Mouse (Mus musculus) myocyte (in vitro differentiated cells): Measurements from ENCODE around the gene Tctn3. TPM values are rescaled to one million over a fixed set of nuclear protein-coding genes. Genes with fewer than 3 reads are reported as not detected.

Source experiments
- H3K27me3 ChIP-seq: one replicate; pipeline ENCODE4 v1.6.1; 2011; ENCODE audit not compliant: control insufficient read depth, insufficient read depth, insufficient read length
- H3K36me3 ChIP-seq: one replicate; pipeline ENCODE4 v1.6.1; 2011; ENCODE audit not compliant: control insufficient read depth, insufficient read depth
- H3K4me2 ChIP-seq: one replicate; pipeline ENCODE4 v1.6.1; 2011; ENCODE audit warnings: low read depth, control low read depth
- H3K4me3 ChIP-seq: one replicate; pipeline ENCODE4 v1.5.1; 2011; ENCODE audit warnings: mild to moderate bottlenecking, control low read depth, moderate library complexity
- H3K79me2 ChIP-seq: one replicate; pipeline ENCODE4 v1.6.1; 2011; ENCODE audit not compliant: control insufficient read depth, insufficient read depth
- H3ac ChIP-seq: one replicate; pipeline ENCODE4 v1.6.1; 2011; ENCODE audit not compliant: control insufficient read depth, insufficient read length
- CEBPB ChIP-seq: IDR thresholded peaks from 2 replicates; pipeline ENCODE4 v1.6.1; 2011; ENCODE audit warnings: mild to moderate bottlenecking, moderate library complexity; ENCODE audit not compliant: poor library complexity, insufficient read depth, severe bottlenecking
- E2F4 ChIP-seq: IDR thresholded peaks from one replicate; pipeline ENCODE4 v1.6.1; 2011; ENCODE audit warnings: mild to moderate bottlenecking, control low read depth, moderate library complexity; ENCODE audit not compliant: insufficient read depth
- MAX ChIP-seq: IDR thresholded peaks from one replicate; pipeline ENCODE4 v1.6.1; 2011; ENCODE audit warnings: low read depth, mild to moderate bottlenecking, control low read depth
- MYOD1 ChIP-seq, 3 experiments: IDR thresholded peaks; one replicate each; pipeline ENCODE4 v1.6.1; 2011; ENCODE audit warnings: control low read depth in 2 of 3, low read depth in 2 of 3, mild to moderate bottlenecking in 2 of 3, moderate library complexity in 1 of 3; ENCODE audit not compliant: insufficient read length in 2 of 3, control insufficient read depth in 1 of 3
- MYOG ChIP-seq, 3 experiments: IDR thresholded peaks; one replicate each; pipeline ENCODE4 v1.6.1; 2011; ENCODE audit warnings: control low read depth in 2 of 3, low read depth in 2 of 3, mild to moderate bottlenecking in 2 of 3; ENCODE audit not compliant: insufficient read length in 2 of 3, control insufficient read depth in 1 of 3, insufficient read depth in 1 of 3
- POLR2A ChIP-seq: IDR thresholded peaks from one replicate; pipeline ENCODE4 v1.6.1; 2011; ENCODE audit warnings: low read depth, mild to moderate bottlenecking, control low read depth, moderate library complexity; ENCODE audit not compliant: insufficient read length
- POLR2AphosphoS2 ChIP-seq: IDR thresholded peaks from one replicate; pipeline ENCODE4 v1.6.1; 2011; ENCODE audit warnings: low read depth, control low read depth; ENCODE audit not compliant: insufficient read length
- REST ChIP-seq: IDR thresholded peaks from one replicate; pipeline ENCODE4 v1.6.1; 2011; ENCODE audit warnings: mild to moderate bottlenecking, control low read depth, moderate library complexity; ENCODE audit not compliant: insufficient read depth, insufficient read length
- SRF ChIP-seq: IDR thresholded peaks from one replicate; pipeline ENCODE4 v1.6.1; 2011; ENCODE audit warnings: low read depth; ENCODE audit not compliant: control insufficient read depth, insufficient read length
- TCF12 ChIP-seq: IDR thresholded peaks from one replicate; pipeline ENCODE4 v1.6.1; 2011; ENCODE audit warnings: mild to moderate bottlenecking, control low read depth; ENCODE audit not compliant: poor library complexity, insufficient read depth, severe bottlenecking
- TCF3 ChIP-seq: IDR thresholded peaks from one replicate; pipeline ENCODE4 v1.6.1; 2011; ENCODE audit warnings: low read depth, control low read depth; ENCODE audit not compliant: insufficient read length
- USF1 ChIP-seq: IDR thresholded peaks from one replicate; pipeline ENCODE4 v1.6.1; 2011; ENCODE audit warnings: low read depth, mild to moderate bottlenecking, control low read depth, moderate library complexity
- polyA plus RNA-seq: library from polyadenylated mRNA; unstranded; fragments of >200 nt; fragmentation: generic; extraction: Trizol; gene quantifications from one replicate; pipeline ENCODE4 v1.2.1, GENCODE M21; 2012; ENCODE audit warnings: missing spikeins

Tctn3 gene
- polyA plus RNA-seq, 1 experiment: 5.6 TPM

DNA sequence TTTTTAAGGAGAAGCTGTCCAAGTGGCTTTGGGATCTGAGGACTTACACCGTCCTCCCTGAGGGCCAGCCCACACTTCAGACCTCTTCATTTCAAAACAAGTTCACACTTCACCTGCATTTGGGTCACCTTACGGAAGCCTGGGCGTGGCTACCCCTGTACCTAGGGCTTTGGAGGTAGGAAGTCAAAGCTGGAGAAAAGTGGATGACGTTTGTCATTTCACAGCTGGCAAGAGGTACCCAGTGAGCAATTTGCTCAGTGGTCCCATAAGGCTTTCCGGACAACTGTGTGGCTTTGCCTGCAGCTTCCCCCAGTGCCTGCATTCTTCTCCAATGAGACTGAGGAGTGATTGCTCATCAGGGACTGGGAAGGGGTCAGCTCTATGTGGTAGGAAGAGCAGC is 46.9 kb upstream of the Tctn3 start:
- no peak overlapping the region for H3K4me2 ChIP-seq
- no peaks in the 10 kb centered on the region for H3K36me3 ChIP-seq
- no peaks in the 10 kb centered on the region for H3K79me2 ChIP-seq
- no peak overlapping the region for H3ac ChIP-seq
- no peak for TF ChIP-seq MAX
- TF ChIP-seq SRF: no peak
- no peak for TF ChIP-seq POLR2A
- no peak for TF ChIP-seq USF1
- TF ChIP-seq POLR2AphosphoS2: no peak
- no peak for TF ChIP-seq REST
- no peak for TF ChIP-seq E2F4
- TF ChIP-seq MYOD1 (IDR thresholded peaks at IDR 0.05; ENCODE audit: control insufficient read depth in 1 of 3, insufficient read length in 2 of 3, low read depth in 2 of 3): no peak
- TF ChIP-seq TCF3: no peak
- TF ChIP-seq MYOG (IDR thresholded peaks at IDR 0.05; ENCODE audit: control insufficient read depth in 1 of 3, insufficient read depth in 1 of 3, insufficient read length in 2 of 3, low read depth in 2 of 3): no peak
- no peak for TF ChIP-seq TCF12
- TF ChIP-seq CEBPB: no peak
- no peaks in the 10 kb centered on the region for H3K27me3 ChIP-seq
- no peak overlapping the region for H3K4me3 ChIP-seq

DNA sequence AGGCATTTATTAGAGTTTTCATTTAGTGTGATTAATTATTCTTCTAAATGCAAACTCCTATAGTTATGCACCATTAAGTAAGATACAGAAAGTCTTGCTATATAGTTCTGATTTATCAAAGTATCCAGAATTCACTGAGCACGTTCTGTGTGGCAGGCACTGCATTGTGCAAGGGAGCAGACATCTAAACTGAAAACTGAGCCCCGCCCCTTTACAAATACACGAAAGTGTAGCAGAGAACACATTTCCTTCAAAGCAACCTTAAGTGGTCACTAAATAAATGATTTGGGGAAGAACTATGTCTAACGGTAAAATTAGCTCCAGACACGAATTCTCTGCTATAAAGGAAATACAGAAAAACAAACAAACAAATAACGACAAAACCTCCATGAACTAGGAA is 46.2 kb upstream of the Tctn3 start:
- H3K4me2 ChIP-seq: no peak overlapping the region
- H3K4me3 ChIP-seq: no peak overlapping the region

DNA sequence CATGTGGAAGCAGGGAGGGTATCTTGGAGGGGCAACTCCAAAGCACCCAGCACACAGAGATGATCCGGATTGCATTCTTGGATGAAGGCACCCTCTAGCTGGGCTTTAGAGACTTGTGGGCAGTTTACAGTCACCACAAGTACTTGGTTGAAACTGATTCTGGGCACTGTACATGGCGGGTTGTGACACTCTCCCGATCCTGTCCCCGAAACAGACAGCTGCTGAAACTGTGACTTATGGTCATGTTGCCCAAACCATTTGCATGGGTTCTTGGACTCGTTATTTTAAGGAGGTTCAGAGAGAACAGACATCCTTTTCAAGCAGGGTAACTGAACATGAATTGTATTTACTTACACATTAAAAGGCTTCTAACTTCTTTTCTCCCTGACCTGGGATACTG is 44.2 kb upstream of the Tctn3 start:
- Histone ChIP-seq H3K36me3 (no peaks in the 10 kb centered on the region), H3K4me3 (no peak overlapping the region), H3K27me3 (no peaks in the 10 kb centered on the region), H3ac (no peak overlapping the region), H3K79me2 (no peaks in the 10 kb centered on the region), H3K4me2 (no peak overlapping the region)
- TF ChIP-seq CEBPB (no peak), POLR2A (no peak), POLR2AphosphoS2 (no peak), E2F4 (no peak), TCF12 (no peak), REST (no peak), MYOG (IDR thresholded peaks at IDR 0.05; ENCODE audit: control insufficient read depth in 1 of 3, insufficient read depth in 1 of 3, insufficient read length in 2 of 3, low read depth in 2 of 3) (no peak), USF1 (no peak), TCF3 (no peak), MYOD1 (IDR thresholded peaks at IDR 0.05; ENCODE audit: control insufficient read depth in 1 of 3, insufficient read length in 2 of 3, low read depth in 2 of 3) (no peak), SRF (no peak), MAX (no peak)

More for the DNA sequence above, 46.2 kb upstream of the Tctn3 start:
- no peaks in the 10 kb centered on the region for H3K79me2 ChIP-seq
- no peaks in the 10 kb centered on the region for H3K36me3 ChIP-seq
- no peak for TF ChIP-seq MAX
- no peak for TF ChIP-seq MYOG (IDR thresholded peaks at IDR 0.05; ENCODE audit: control insufficient read depth in 1 of 3, insufficient read depth in 1 of 3, insufficient read length in 2 of 3, low read depth in 2 of 3)
- no peak for TF ChIP-seq POLR2A
- H3ac ChIP-seq: no peak overlapping the region
- H3K27me3 ChIP-seq: no peaks in the 10 kb centered on the region

DNA sequence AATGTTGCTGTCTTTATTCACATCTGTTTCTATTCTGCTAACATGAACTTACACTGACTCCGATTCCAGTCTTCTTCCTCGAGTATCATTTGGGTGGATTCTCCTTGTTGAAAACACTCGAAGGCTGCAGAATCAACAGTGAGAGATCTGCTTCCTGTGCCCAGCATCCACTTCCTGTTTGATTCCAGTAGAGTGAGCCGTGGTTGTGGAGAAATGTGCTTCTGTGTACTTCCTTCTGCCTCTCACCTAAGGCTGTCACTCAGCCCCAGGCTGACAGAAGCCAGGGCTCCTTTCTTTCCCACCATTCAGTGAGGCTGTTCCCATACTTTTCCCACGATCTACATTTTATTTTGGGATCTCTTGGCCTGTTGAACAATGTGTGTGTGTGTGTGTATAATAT is 38.1 kb upstream of the Tctn3 start:
- Histone ChIP-seq H3K4me2 (no peak overlapping the region), H3K79me2 (no peaks in the 10 kb centered on the region), H3K4me3 (no peak overlapping the region), H3K27me3 (no peaks in the 10 kb centered on the region), H3K36me3 (no peaks in the 10 kb centered on the region), H3ac (no peak overlapping the region)
- no peak for TF ChIP-seq MYOG (IDR thresholded peaks at IDR 0.05; ENCODE audit: control insufficient read depth in 1 of 3, insufficient read depth in 1 of 3, insufficient read length in 2 of 3, low read depth in 2 of 3)
- no peak for TF ChIP-seq POLR2AphosphoS2
- TF ChIP-seq SRF: no peak
- TF ChIP-seq REST: no peak
- TF ChIP-seq TCF3: no peak
- TF ChIP-seq POLR2A: no peak
- TF ChIP-seq MYOD1 (IDR thresholded peaks at IDR 0.05; ENCODE audit: control insufficient read depth in 1 of 3, insufficient read length in 2 of 3, low read depth in 2 of 3): no peak
- no peak for TF ChIP-seq MAX
- no peak for TF ChIP-seq E2F4
- no peak for TF ChIP-seq CEBPB
- TF ChIP-seq TCF12: no peak
- no peak for TF ChIP-seq USF1

DNA sequence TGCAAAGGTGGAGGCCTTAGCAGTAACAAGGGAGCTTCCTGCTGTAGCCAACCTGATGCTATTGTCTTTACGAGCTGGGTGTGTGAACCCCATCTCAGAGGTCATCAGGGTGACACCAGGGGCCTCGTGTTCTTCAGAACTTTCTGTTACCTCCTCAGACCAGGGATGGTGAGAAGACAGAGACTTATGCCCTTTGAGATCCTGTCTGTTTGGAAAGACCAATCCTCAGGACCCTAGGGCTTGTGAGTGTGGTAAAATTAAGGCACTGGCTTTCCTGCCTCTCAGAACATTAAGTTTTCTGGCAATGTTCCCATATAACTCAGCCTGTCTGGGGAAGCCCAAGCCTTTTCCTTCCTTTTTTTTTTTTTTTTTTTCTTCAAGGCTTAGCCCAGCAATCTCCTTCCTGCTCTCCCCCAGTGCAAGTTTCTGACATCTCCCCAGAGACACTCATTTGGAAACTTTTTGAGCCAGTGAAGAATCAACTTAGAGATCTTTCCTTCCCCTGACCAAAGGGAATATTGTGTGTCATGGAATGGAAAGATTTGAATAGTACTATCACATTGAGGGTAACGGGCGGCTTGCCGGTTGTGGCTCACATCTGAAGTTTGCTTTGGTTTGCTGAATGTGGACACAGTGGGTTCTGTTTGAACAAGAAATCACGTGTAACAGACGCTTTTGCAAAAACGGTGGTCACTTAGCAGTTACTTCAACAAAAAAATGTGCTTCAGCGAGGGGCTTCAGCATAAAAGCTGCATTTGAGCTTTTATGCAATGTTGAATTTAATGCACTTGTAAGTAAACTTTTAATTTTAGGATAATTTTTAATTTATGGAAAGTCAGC is 35.5 kb upstream of the Tctn3 start:
- no peak overlapping the region for H3K4me3 ChIP-seq

More for the DNA sequence above, 35.5 kb upstream of the Tctn3 start:
- Histone ChIP-seq H3K36me3 (no peaks in the 10 kb centered on the region), H3K79me2 (no peaks in the 10 kb centered on the region), H3K27me3 (no peaks in the 10 kb centered on the region), H3K4me2 (no peak overlapping the region), H3ac (no peak overlapping the region)
- TF ChIP-seq E2F4 (no peak), TCF12 (no peak), USF1 (no peak), REST (no peak), POLR2A (no peak), POLR2AphosphoS2 (no peak)
